Mouse (Mus musculus) lung, postnatal 0 days (tissue): ENCODE data around the gene Nup98. TPM values are rescaled to one million over a fixed set of nuclear protein-coding genes. Genes with fewer than 3 reads are reported as not detected.
A peak's percentile ranks its signal among the peaks of the same experiment; 100 is the strongest.

Experiments used
- ATAC-seq: fragments of 200-750 bp; cut with Nextera tagmentation; 2 replicates; pipeline ENCODE4 v1.8.0; 2017; ENCODE audit warnings: moderate library complexity
- DNase-seq: peaks from one replicate; pipeline ENCODE4 v3.0.0-alpha.2; 2016; ENCODE audit warnings: low spot score
- H3K27ac ChIP-seq: fragments of 300-500 bp; sonication (generic); 2 replicates; pipeline ENCODE4 v1.5.1; 2014; ENCODE audit warnings: antibody characterized with exemption, mild to moderate bottlenecking, low read length, mixed read lengths
- H3K27me3 ChIP-seq: fragments of 300-500 bp; sonication (generic); replicated peaks from 2 replicates; pipeline ENCODE4 v1.6.1; 2014; ENCODE audit warnings: low read length, mixed read lengths; ENCODE audit not compliant: insufficient read depth
- H3K36me3 ChIP-seq: fragments of 300-500 bp; sonication (generic); 2 replicates; pipeline ENCODE4 v1.6.1; 2014; ENCODE audit warnings: low read length, mixed read lengths; ENCODE audit not compliant: insufficient read depth
- H3K4me1 ChIP-seq: fragments of 300-500 bp; sonication (generic); 2 replicates; pipeline ENCODE4 v1.6.1; 2014; ENCODE audit warnings: antibody characterized with exemption, low read depth, low read length, mixed read lengths; ENCODE audit not compliant: insufficient read depth
- H3K4me2 ChIP-seq: fragments of 300-500 bp; sonication (generic); replicated peaks from 2 replicates; pipeline ENCODE4 v1.6.1; 2014; ENCODE audit warnings: low read depth, mild to moderate bottlenecking, low read length, moderate library complexity, mixed read lengths
- H3K4me3 ChIP-seq: fragments of 300-500 bp; sonication (generic); 2 replicates; pipeline ENCODE4 v1.5.1; 2014; ENCODE audit warnings: low read depth, low read length
- H3K9ac ChIP-seq: fragments of 300-500 bp; sonication (generic); replicated peaks from 2 replicates; pipeline ENCODE4 v1.6.1; 2014; ENCODE audit warnings: low read depth, mild to moderate bottlenecking
- H3K9me3 ChIP-seq: fragments of 300-500 bp; sonication (generic); 2 replicates; pipeline ENCODE4 v1.6.1; 2016; ENCODE audit warnings: low read length, mixed read lengths
- CTCF ChIP-seq: IDR thresholded peaks from 2 replicates; pipeline ENCODE4 v1.5.1; 2016; ENCODE audit warnings: antibody characterized with exemption, mild to moderate bottlenecking
- EP300 ChIP-seq: IDR thresholded peaks from 2 replicates; pipeline ENCODE4 v1.6.1; 2016; ENCODE audit warnings: antibody characterized with exemption, mild to moderate bottlenecking, control low read depth
- WGBS: fragments of 180-500 bp; shearing (Covaris S2); extraction: QIAGEN DNeasy Blood & Tissue Kit; methylation state at CpG from one replicate; pipeline ENCODE4 v1.1.7; 2014; 5-methylcytosine and 5-hydroxymethylcytosine counted together
- polyA plus RNA-seq: library from polyadenylated mRNA; unstranded; fragments of >200 nt; fragmentation: Nextera tagmentation; extraction: Ambion mirVana; gene quantifications from 2 replicates; pipeline ENCODE4 v1.2.1, GENCODE M21; 2015

Gene Nup98
- polyA plus RNA-seq, 1 experiment from 2014 or later = 15.5 TPM

- WGBS = 7% methylated on average over 30 of the region's 30 CpGs
- Histone ChIP-seq H3K4me1 (peaks cover 10% of the 10 kb centered on the region; the same call in 1 of the 2 replicates), H3K4me2 (peak overlapping the region; percentile 71), H3K9me3 (no peaks in the 10 kb centered on the region), H3K27ac (no peak overlapping the region), H3K4me3 (peak overlapping the region; percentile 34), H3K9ac (no peak overlapping the region), H3K27me3 (no peaks in the 10 kb centered on the region), H3K36me3 (no peaks in the 10 kb centered on the region)
- DNase-seq (peak; percentile 85), ATAC-seq (peak; percentile 88)
- no peak for TF ChIP-seq EP300
- no peak for TF ChIP-seq CTCF
Measured at GRCm38 (mm10) chr7:102099760-102100661, 110.0 kb downstream of the Nup98 start.

GRCm38 (mm10) chr7:102087336-102087735, 122.6 kb downstream of the Nup98 start:
- no peak for DNase-seq
- no peak for TF ChIP-seq CTCF
- TF ChIP-seq EP300 = no peak
- H3K4me2 ChIP-seq = no peak overlapping the region
- WGBS = 76% methylated on average over 4 of the region's 4 CpGs
- H3K4me1 ChIP-seq = no peaks in the 10 kb centered on the region
- no peak for ATAC-seq
- H3K9ac ChIP-seq = no peak overlapping the region
- no peak overlapping the region for H3K4me3 ChIP-seq
- no peaks in the 10 kb centered on the region for H3K9me3 ChIP-seq
- no peak overlapping the region for H3K27ac ChIP-seq
- H3K36me3 ChIP-seq = peaks cover under 1% of the 10 kb centered on the region; the same call in 1 of the 2 replicates
- no peaks in the 10 kb centered on the region for H3K27me3 ChIP-seq

GRCm38 (mm10) chr7:102084041-102084696, 125.8 kb downstream of the Nup98 start:
- Histone ChIP-seq H3K36me3 (peaks cover 11% of the 10 kb centered on the region; the same call in 1 of the 2 replicates), H3K9me3 (no peaks in the 10 kb centered on the region), H3K4me2 (no peak overlapping the region), H3K27me3 (no peaks in the 10 kb centered on the region), H3K4me1 (no peaks in the 10 kb centered on the region), H3K9ac (no peak overlapping the region), H3K27ac (no peak overlapping the region), H3K4me3 (no peak overlapping the region)
- no peak for TF ChIP-seq EP300
- no peak for TF ChIP-seq CTCF
- DNase-seq (no peak), ATAC-seq (no peak)
- 86% methylated on average over 24 of the region's 26 CpGs for WGBS

- Histone ChIP-seq H3K4me3 (no peak within 1 kb of the TSS), H3K9me3 (no peaks in the 10 kb centered on the region), H3K9ac (no peak within 1 kb of the TSS), H3K4me1 (no peaks in the 10 kb centered on the region), H3K27me3 (no peaks in the 10 kb centered on the region), H3K27ac (no peak within 1 kb of the TSS), H3K36me3 (peaks cover 17% of the 10 kb centered on the region), H3K4me2 (no peak within 1 kb of the TSS)
- ATAC-seq (no peak), DNase-seq (no peak)
- 80% methylated on average over 5 of the region's 5 CpGs for WGBS
- TF ChIP-seq CTCF (no peak), EP300 (no peak)
Measured at GRCm38 (mm10) chr7:102082816-102083215, 127.2 kb downstream of the Nup98 start, which contains the start of gene Trpc2. Gene Trpc2 (plus strand): TSS chr7:102083116.

GRCm38 (mm10) chr7:102081784-102082183, 128.2 kb downstream of the Nup98 start:
- TF ChIP-seq EP300 (no peak), CTCF (no peak)
- no peaks in the 10 kb centered on the region for H3K4me1 ChIP-seq

GRCm38 (mm10) chr7:102080311-102080710, 129.7 kb downstream of the Nup98 start:
- Histone ChIP-seq H3K36me3 (peaks cover 24% of the 10 kb centered on the region), H3K4me1 (no peaks in the 10 kb centered on the region), H3K4me2 (no peak overlapping the region), H3K27me3 (no peaks in the 10 kb centered on the region), H3K27ac (no peak overlapping the region), H3K4me3 (no peak overlapping the region), H3K9me3 (no peaks in the 10 kb centered on the region), H3K9ac (no peak overlapping the region)
- DNase-seq (no peak), ATAC-seq (no peak)
- 62% methylated on average over 8 of the region's 8 CpGs for WGBS
- TF ChIP-seq EP300 (no peak), CTCF (no peak)

More at GRCm38 (mm10) chr7:102081784-102082183, 128.2 kb downstream of the Nup98 start:
- no peak overlapping the region for H3K4me2 ChIP-seq
- no peaks in the 10 kb centered on the region for H3K27me3 ChIP-seq
- H3K4me3 ChIP-seq = no peak overlapping the region
- H3K9ac ChIP-seq = no peak overlapping the region
- DNase-seq = no peak
- peaks cover 17% of the 10 kb centered on the region for H3K36me3 ChIP-seq
- no peak for ATAC-seq
- no peaks in the 10 kb centered on the region for H3K9me3 ChIP-seq
- 90% methylated on average over 5 of the region's 5 CpGs for WGBS
- no peak overlapping the region for H3K27ac ChIP-seq
